11 mouse cellular contexts compared by ENCODE assay signal in genomic region chr4:41368198-41368597, GRCm38 (mm10). TPM values are rescaled to one million over a fixed set of nuclear protein-coding genes. Genes with fewer than 3 reads are reported as not detected.
DNase-seq lines count a peak whose midpoint lies in the region; ATAC-seq and TF ChIP-seq lines count a peak whose summit lies in the region.
"Had no signal": no experiment of that assay in that cellular context is flagged by ENCODE, and none has a peak within 500 bp of the region (broad histone marks: within the 10 kb centered on the region; RNA-seq: fewer than 3 reads in every experiment).

No protein-coding gene starts in this region.

- no peaks in the 10 kb centered on the region for H3K4me1 ChIP-seq in lung, postnatal 0 days (ENCODE audit: insufficient read depth, low read depth, low read length)

- TF ChIP-seq CTCF in lung, postnatal 0 days (IDR thresholded peaks at IDR 0.05) = no peak
- no peak for TF ChIP-seq CTCF in layer of hippocampus, adult 2 months (conservative IDR thresholded peaks at IDR 0.05)

- no peak overlapping the region for H3K9ac ChIP-seq in lung, postnatal 0 days (replicated peaks; ENCODE audit: low read depth)

- 74% methylated on average over 4 of the region's 4 CpGs for WGBS in lung, postnatal 0 days

- TF ChIP-seq EP300 in lung, postnatal 0 days (IDR thresholded peaks at IDR 0.05) = peak; percentile 61

- H3K4me2 ChIP-seq in lung, postnatal 0 days (replicated peaks; ENCODE audit: low read depth, low read length) = no peak overlapping the region
- H3K4me2 ChIP-seq: heart, embryonic 11.5 days had no signal

- H3K27ac ChIP-seq in lung, postnatal 0 days (ENCODE audit: low read length) = no peak overlapping the region
- H3K27ac ChIP-seq in layer of hippocampus, adult 2 months = no peak overlapping the region

- H3K4me3 ChIP-seq in lung, postnatal 0 days (ENCODE audit: low read depth, low read length) = no peak overlapping the region
- no peak overlapping the region for H3K4me3 ChIP-seq in layer of hippocampus, adult 2 months

- H3K9me3 ChIP-seq in lung, postnatal 0 days (ENCODE audit: low read length) = no peaks in the 10 kb centered on the region

- DNase-seq in lung, postnatal 0 days (ENCODE audit: low spot score) = peak; percentile 81
- DNase-seq in lung, postnatal 14 days = no peak
- DNase-seq in lung, postnatal 25 days (ENCODE audit: low spot score) = peak; percentile 50
- DNase-seq in embryo, embryonic 10 days (ENCODE audit: low spot score) = no peak
- DNase-seq in cerebellum, adult 9-10 months = no peak
- no peak for DNase-seq in layer of hippocampus, adult 2 months (ENCODE audit: low spot score in 2 of 2)
- DNase-seq: cerebellum, adult 8-10 months; gastrocnemius, postnatal 10 days; kidney, adult 11 months had no signal

- no peaks in the 10 kb centered on the region for H3K36me3 ChIP-seq in lung, postnatal 0 days (ENCODE audit: insufficient read depth, low read length)

- H3K27me3 ChIP-seq in lung, postnatal 0 days (replicated peaks; ENCODE audit: insufficient read depth, low read length) = no peaks in the 10 kb centered on the region

- ATAC-seq in lung, postnatal 0 days = peak; percentile 74
- peak; percentile 44; the same call in 1 of the 2 replicates for ATAC-seq in erythroid progenitor cell, adult 5-6 weeks (replicated peaks; ENCODE audit: low FRiP score, poor library complexity, severe bottlenecking)

RNA-seq across cellular contexts. Expression of gene Ubap1, which starts 19.4 kb away (rescaled TPM):
- 41.9 and 44.1 TPM in 2 replicates for polyA plus RNA-seq in lung, postnatal 0 days (2015; fragmentation: Nextera tagmentation; extraction: Ambion mirVana)
- total RNA-seq in erythroid progenitor cell, adult 5-6 weeks (2015; ENCODE audit: low replicate concordance) = 28.5 and 33.1 TPM in 2 replicates
- 126 and 198 TPM in 2 replicates for total RNA-seq in erythroid progenitor cell, adult 5-6 weeks (2017; ENCODE audit: low replicate concordance)
- 10 to 100 TPM; 39.3 to 40.4 TPM for total RNA-seq in layer of hippocampus, adult 2 months (2021)

RNA-seq across cellular contexts. Expression of gene Dcaf12, which starts 53.5 kb away (rescaled TPM):
- 41.3 and 48.1 TPM in 2 replicates for polyA plus RNA-seq in lung, postnatal 0 days (2015; fragmentation: Nextera tagmentation; extraction: Ambion mirVana)
- total RNA-seq in erythroid progenitor cell, adult 5-6 weeks (2015; ENCODE audit: low replicate concordance) = 58.4 and 77.1 TPM in 2 replicates
- 66.0 and 84.6 TPM in 2 replicates for total RNA-seq in erythroid progenitor cell, adult 5-6 weeks (2017; ENCODE audit: low replicate concordance)
- total RNA-seq in layer of hippocampus, adult 2 months (2021) = 10 to 100 TPM; 41.0 to 41.4 TPM

Comparison
In these comparisons a context has a peak if more than half of its experiments do, and no peak if none do; other contexts are left out.
1. DNase-seq: peak in lung, postnatal 0 days (single experiment) and lung, postnatal 25 days (single experiment); none in lung, postnatal 14 days (single experiment), embryo, embryonic 10 days (single experiment), cerebellum, adult 9-10 months (single experiment) and layer of hippocampus, adult 2 months (0 of 2).